Mouse (Mus musculus): ENCODE data around the gene Myh6.
A peak's percentile ranks its signal among the peaks of the same experiment; 100 is the strongest.

The Myh6 gene

DNA sequence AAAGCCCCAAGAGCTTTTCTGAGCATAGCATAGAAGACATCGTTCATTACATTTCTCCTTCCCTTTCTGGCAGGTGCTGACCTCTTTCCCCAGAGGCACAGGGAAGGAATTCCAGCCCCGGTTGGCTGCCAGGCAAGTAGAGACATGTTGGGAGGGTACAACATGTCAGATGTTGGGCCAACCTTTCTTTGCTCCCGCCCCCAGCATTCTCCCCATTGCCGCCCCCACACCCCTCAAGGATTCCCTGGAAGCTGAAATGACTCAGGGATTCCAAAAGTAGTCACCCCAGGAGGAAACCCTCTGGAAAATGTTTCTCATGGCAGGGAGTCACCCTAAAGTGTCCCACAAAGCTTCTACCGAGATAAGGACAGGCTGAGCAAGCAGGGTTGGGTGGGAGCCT is 36.9 kb downstream of the Myh6 start:
- DNase-seq: no peak

GRCm38 (mm10) chr14:54927296-54927695 is 39.4 kb downstream of the Myh6 start:
- DNase-seq: no peak

DNA sequence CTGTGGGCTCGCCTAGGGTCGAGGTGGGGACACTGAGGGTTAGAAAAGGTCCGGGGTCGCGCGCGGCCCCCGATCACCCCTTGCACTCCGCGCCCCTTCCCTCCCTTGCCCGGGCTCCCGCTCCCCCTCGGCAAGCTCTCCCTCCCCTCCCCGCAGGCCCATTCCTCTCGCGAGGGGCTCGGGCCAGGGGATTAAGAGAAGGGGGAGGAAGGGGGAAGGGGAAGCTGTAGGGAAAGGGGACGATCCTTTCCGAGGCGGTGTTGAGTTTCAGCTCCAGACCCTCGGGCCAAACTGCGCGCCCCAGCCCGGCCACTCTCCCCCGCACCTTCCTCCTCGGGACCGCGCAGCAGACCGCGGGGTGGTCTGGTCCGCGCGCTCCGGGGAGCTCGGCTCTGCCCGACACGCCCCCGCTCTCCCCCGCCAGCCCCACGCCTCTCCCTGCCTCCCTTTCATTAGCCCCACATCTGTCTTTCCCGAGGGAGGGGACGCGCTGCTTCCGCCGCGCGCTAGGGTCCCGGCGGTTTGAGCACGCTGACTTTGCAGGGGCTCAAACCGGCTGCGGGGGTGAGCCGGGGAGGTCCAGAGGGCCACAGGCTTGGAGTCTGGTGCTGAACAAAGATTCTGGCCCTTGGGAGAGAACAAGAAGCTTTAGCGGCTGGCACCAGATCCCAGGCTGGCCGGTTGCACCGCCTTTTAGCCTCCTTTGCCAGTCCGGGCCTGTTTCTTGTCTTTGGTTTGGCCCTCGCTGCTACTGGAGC is 40.1 kb downstream of the Myh6 start:
- DNase-seq: peak; percentile 90

- peak; percentile 78 for DNase-seq
Measured at GRCm38 (mm10) chr14:54925349-54926342, 41.1 kb downstream of the Myh6 start, which contains the start of gene Efs. Efs (minus strand) TSS chr14:54926126.

GRCm38 (mm10) chr14:54924641-54925348 is 41.9 kb downstream of the Myh6 start:
- DNase-seq: peak; percentile 78

GRCm38 (mm10) chr14:54920076-54920685 is 46.5 kb downstream of the Myh6 start:
- no peak for DNase-seq

- DNase-seq: no peak
Measured at GRCm38 (mm10) chr14:54913343-54913742, 53.4 kb downstream of the Myh6 start.

GRCm38 (mm10) chr14:54912886-54913285 is 53.8 kb downstream of the Myh6 start, which contains the start of gene Slc22a17:
Slc22a17 (minus strand) TSS chr14:54913132.
- DNase-seq: peak; percentile 87

DNA sequence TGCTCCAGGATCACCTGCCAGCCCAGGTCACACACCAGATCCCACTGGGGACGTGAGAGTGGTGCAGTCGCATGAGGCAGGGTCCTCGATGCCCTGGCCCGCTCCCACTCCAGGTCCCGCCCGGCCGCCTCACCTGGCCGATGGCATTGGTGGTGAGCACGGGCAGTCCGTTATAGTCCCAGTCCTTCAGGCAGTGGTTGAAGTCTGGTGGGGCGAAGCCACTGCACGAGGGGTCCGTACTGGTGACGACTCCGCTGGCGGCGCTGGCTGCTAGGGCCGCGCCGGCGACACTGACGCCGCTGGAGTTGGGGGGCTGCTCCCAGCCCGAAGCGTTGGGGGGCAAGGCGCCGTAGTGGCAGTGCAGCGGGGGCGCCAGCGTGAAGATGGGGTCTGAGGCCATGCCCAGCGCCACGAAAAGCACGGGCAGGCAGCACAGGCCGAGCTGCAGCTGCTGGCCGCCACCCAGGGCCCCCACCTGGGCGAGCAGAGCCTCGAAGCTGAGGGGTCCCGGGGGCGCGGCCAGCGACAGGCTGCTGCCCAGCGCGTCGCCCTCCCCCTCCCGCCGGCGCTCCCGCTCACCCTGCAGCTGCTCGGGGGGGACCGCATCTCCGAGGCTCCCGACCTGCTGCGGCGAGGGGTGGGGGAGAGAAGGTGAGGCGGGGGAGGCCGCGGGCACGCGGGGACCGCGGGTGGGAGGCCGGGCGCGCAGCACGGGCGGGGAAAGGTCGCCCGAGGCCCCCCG is 54.4 kb downstream of the Myh6 start:
- peak; percentile 71 for DNase-seq

DNA sequence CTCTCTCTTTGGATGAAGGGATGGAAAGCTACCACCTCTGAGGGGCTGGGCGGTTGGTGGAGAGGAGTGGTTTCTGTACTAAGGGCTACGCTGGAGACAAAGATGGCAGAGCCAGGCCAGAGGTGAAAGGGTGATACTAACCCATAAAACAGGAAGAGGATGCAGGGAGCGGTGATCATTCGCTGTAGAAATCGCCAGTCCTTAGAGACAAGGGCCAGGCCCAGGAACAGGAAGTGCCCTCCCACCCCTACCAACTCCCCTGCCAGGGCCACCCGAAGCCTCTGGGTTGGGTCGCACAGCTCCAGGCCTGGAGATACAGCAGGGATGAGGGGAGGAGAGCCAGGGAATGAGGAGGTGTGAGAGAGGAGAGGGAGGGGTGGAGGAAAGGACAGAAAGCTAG is 58.0 kb downstream of the Myh6 start:
- DNase-seq: no peak

- no peak for DNase-seq
Measured at GRCm38 (mm10) chr14:54903641-54904040, 63.1 kb downstream of the Myh6 start.

GRCm38 (mm10) chr14:54900383-54900782 is 66.3 kb downstream of the Myh6 start:
- peak; percentile 89 for DNase-seq

DNA sequence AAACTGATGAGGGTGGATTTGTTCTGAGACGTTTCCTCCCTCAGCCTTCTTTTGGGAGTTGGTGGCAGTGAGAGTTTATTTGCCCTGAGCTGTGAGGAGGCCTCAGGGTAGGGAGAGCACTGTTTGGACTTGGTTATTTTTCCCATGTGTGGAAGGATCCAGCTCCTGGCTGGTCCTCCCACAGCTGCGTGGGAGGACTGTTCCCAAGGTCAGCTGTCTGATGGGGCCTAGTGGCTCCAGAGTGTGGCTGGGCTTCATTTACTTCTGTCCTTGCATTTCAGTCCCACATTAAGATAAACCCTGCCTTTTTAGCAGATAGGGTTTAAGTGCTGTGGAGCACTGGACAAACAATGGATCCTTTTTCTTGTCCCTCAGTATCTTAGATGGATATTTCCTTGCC is 69.3 kb downstream of the Myh6 start:
- DNase-seq: no peak

GRCm38 (mm10) chr14:54894296-54895151 is 72.2 kb downstream of the Myh6 start:
- peak; percentile 71 for DNase-seq

- DNase-seq: peak; percentile 100
Measured at GRCm38 (mm10) chr14:54893651-54894181, 73.0 kb downstream of the Myh6 start.

DNA sequence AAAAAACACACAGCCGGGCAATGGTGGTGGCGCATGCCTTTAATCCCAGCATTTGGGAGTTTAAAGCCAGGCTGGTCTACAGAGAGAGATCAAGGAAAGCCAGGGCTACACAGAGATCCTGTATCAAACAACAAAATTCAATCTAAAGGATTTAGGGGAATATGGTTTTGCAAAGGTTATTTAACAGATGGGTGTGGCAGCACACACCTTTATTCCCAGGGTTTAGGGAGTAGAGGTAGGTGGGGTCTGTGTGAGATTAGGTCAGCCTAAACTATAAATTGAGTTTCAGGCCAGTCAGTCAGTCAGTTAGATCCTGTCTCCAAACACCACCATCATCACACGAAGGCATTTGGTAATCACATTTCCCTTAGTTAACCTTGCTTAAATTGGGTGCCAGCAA is 74.5 kb downstream of the Myh6 start, which contains the start of gene Pabpn1:
TSS of gene Pabpn1 (plus strand) at position 301 of the 400 bp plus-strand sequence.
- no peak for DNase-seq
